ENCODE assay signal across 9 mouse cellular contexts in the genomic region with DNA sequence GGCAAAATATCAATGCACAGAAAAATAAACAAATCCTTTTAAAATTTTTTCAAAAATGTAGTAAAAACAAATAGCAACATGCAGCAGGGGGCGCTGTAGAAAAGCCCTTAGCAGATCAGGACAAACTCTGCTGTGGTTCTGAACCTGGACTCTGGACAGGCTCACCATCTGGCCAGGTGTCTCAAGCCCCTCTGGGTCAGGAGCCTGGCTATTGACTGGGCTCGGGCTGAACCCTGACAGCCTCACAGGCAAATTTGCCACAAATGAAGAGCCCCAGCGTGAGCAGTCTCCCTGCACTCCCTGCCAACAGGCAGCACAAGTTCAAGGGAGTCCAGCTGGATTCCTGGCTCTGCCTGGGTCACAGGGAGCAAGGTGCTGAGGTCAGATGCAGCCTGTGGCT. TPM values are rescaled to one million over a fixed set of nuclear protein-coding genes. Genes with fewer than 3 reads are reported as not detected.
DNase-seq lines count a peak whose midpoint lies in the region; ATAC-seq and TF ChIP-seq lines count a peak whose summit lies in the region.
"Had no signal": no experiment of that assay in that cellular context is flagged by ENCODE, and none has a peak within 500 bp of the region (broad histone marks: within the 10 kb centered on the region; RNA-seq: fewer than 3 reads in every experiment).

No protein-coding gene starts in this region.

- peaks cover 3% of the 10 kb centered on the region; the same call in 1 of the 2 replicates for H3K4me1 ChIP-seq in forebrain, embryonic 11.5 days (replicated peaks; ENCODE audit: control insufficient read depth, insufficient read depth, low read length)
- peaks cover 24% of the 10 kb centered on the region for H3K4me1 ChIP-seq in forebrain, embryonic 10.5 days
- H3K4me1 ChIP-seq in intestine, postnatal 0 days (replicated peaks; ENCODE audit: control insufficient read depth, insufficient read depth, low read length) = no peaks in the 10 kb centered on the region

- no peak overlapping the region for H3K4me3 ChIP-seq in forebrain, embryonic 11.5 days (ENCODE audit: low read depth, low read length)
- H3K4me3 ChIP-seq in forebrain, embryonic 10.5 days = no peak overlapping the region
- no peak overlapping the region for H3K4me3 ChIP-seq in intestine, postnatal 0 days (ENCODE audit: low read depth, low read length)

- ATAC-seq in forebrain, embryonic 11.5 days (replicated peaks; ENCODE audit: low FRiP score) = no peak
- ATAC-seq in intestine, postnatal 0 days = no peak
- ATAC-seq in inflammation-experienced regulatory T-cells, adult 6 months = no peak

- DNase-seq in forebrain, embryonic 11.5 days (ENCODE audit: low spot score) = peak; percentile 61
- DNase-seq in forebrain, embryonic 10.5 days (ENCODE audit: extremely low spot score, low spot score) = no peak
- DNase-seq in ovary, postnatal 14 days (ENCODE audit: low spot score) = peak; percentile 49
- no peak for DNase-seq in ovary, postnatal 10 days (ENCODE audit: low spot score)
- peak; percentile 29 for DNase-seq in c-Kit-positive CD71-positive TER-119-positive erythroid progenitor cells, embryonic 14.5 days (ENCODE audit: low spot score)
- peak; percentile 83 for DNase-seq in lung, postnatal 36 days

- TF ChIP-seq CTCF in intestine, postnatal 0 days (IDR thresholded peaks at IDR 0.05; ENCODE audit: low read depth) = peak; percentile 75

- no peak overlapping the region for H3K4me2 ChIP-seq in forebrain, embryonic 11.5 days (ENCODE audit: low read depth, low read length, severe bottlenecking)
- no peak overlapping the region for H3K4me2 ChIP-seq in intestine, postnatal 0 days (replicated peaks; ENCODE audit: low read depth)

- H3K9ac ChIP-seq in forebrain, embryonic 11.5 days (ENCODE audit: low read length) = no peak overlapping the region
- no peak overlapping the region for H3K9ac ChIP-seq in intestine, postnatal 0 days (ENCODE audit: low read depth, low read length)

- no peaks in the 10 kb centered on the region for H3K9me3 ChIP-seq in forebrain, embryonic 11.5 days (ENCODE audit: control insufficient read depth, low read length)
- H3K9me3 ChIP-seq in forebrain, embryonic 10.5 days = no peaks in the 10 kb centered on the region
- H3K9me3 ChIP-seq in intestine, postnatal 0 days (ENCODE audit: control insufficient read depth) = no peaks in the 10 kb centered on the region

- no peaks in the 10 kb centered on the region for H3K36me3 ChIP-seq in forebrain, embryonic 11.5 days (ENCODE audit: control insufficient read depth, insufficient read depth, low read length)
- no peaks in the 10 kb centered on the region for H3K36me3 ChIP-seq in forebrain, embryonic 10.5 days (replicated peaks)
- H3K36me3 ChIP-seq in intestine, postnatal 0 days (ENCODE audit: control insufficient read depth, insufficient read depth) = no peaks in the 10 kb centered on the region

- WGBS in forebrain, embryonic 11.5 days = 27% methylated on average over 3 of the region's 3 CpGs
- WGBS in forebrain, embryonic 10.5 days = 14% methylated on average over 3 of the region's 3 CpGs
- 23% methylated on average over 3 of the region's 3 CpGs for WGBS in intestine, postnatal 0 days

- H3K27ac ChIP-seq in forebrain, embryonic 11.5 days (ENCODE audit: low read depth, low read length) = no peak overlapping the region
- no peak overlapping the region for H3K27ac ChIP-seq in forebrain, embryonic 10.5 days
- no peak overlapping the region for H3K27ac ChIP-seq in intestine, postnatal 0 days (ENCODE audit: low read depth, low read length)
- H3K27ac ChIP-seq: macrophage had no signal

- H3K27me3 ChIP-seq in forebrain, embryonic 11.5 days (ENCODE audit: control insufficient read depth, insufficient read depth, low read length) = no peaks in the 10 kb centered on the region
- no peaks in the 10 kb centered on the region for H3K27me3 ChIP-seq in forebrain, embryonic 10.5 days (ENCODE audit: poor library complexity, severe bottlenecking)
- no peaks in the 10 kb centered on the region for H3K27me3 ChIP-seq in intestine, postnatal 0 days (replicated peaks; ENCODE audit: control insufficient read depth, insufficient read depth, low read length)

RNA-seq across cellular contexts. Expression of gene Anxa4, which starts 20.0 kb away (rescaled TPM):
- 5.7 and 6.1 TPM in 2 replicates for polyA plus RNA-seq in forebrain, embryonic 11.5 days (2014; fragmentation: Nextera tagmentation; extraction: Ambion mirVana)
- 4.2 TPM in 2 replicates for polyA plus RNA-seq in forebrain, embryonic 10.5 days (2016; fragmentation: Nextera tagmentation; extraction: Ambion mirVana)
- 541 and 578 TPM in 2 replicates for polyA plus RNA-seq in intestine, postnatal 0 days (2015; fragmentation: Nextera tagmentation; extraction: Ambion mirVana)
- 10 to 100 TPM; 15.8 to 42.3 (median 20.4) TPM for polyA plus RNA-seq in inflammation-experienced regulatory T-cells, adult 6 months (2017; shearing (Covaris generic))

RNA-seq across cellular contexts. Expression of gene Aak1, which starts 36.0 kb away (rescaled TPM):
- 21.9 and 23.2 TPM in 2 replicates for polyA plus RNA-seq in forebrain, embryonic 11.5 days (2014; fragmentation: Nextera tagmentation; extraction: Ambion mirVana)
- polyA plus RNA-seq in forebrain, embryonic 10.5 days (2016; fragmentation: Nextera tagmentation; extraction: Ambion mirVana) = 11.4 and 13.6 TPM in 2 replicates
- 5.7 and 7.2 TPM in 2 replicates for polyA plus RNA-seq in intestine, postnatal 0 days (2015; fragmentation: Nextera tagmentation; extraction: Ambion mirVana)
- polyA plus RNA-seq in inflammation-experienced regulatory T-cells, adult 6 months (2017; shearing (Covaris generic)) = 10 to 100 TPM; 23.9 to 27.8 (median 24.9) TPM

Comparison
In these comparisons a context has a peak if more than half of its experiments do, and no peak if none do; other contexts are left out.
1. DNase-seq: peak in forebrain, embryonic 11.5 days (single experiment), ovary, postnatal 14 days (single experiment), c-Kit-positive CD71-positive TER-119-positive erythroid progenitor cells, embryonic 14.5 days (single experiment) and lung, postnatal 36 days (single experiment); none in forebrain, embryonic 10.5 days (single experiment) and ovary, postnatal 10 days (single experiment).
2. RNA of gene Anxa4, which starts 20.0 kb away (polyA plus RNA-seq): 541 to 578 TPM in intestine, postnatal 0 days; 15.8 to 42.3 TPM in inflammation-experienced regulatory T-cells, adult 6 months, 5.7 to 6.1 TPM in forebrain, embryonic 11.5 days and 4.2 TPM in forebrain, embryonic 10.5 days; every median in the first group is over 10 times any median in the second.